Mouse (Mus musculus) embryonic facial prominence, embryonic 11.5 days (tissue): ENCODE data around the gene Zzef1. TPM values are rescaled to one million over a fixed set of nuclear protein-coding genes. Genes with fewer than 3 reads are reported as not detected.

Experiments used
- ATAC-seq: fragments of 200-750 bp; cut with Nextera tagmentation; replicated peaks from 2 replicates; pipeline ENCODE4 v1.8.0; 2017; ENCODE audit warnings: low read depth; ENCODE audit not compliant: insufficient number of reproducible peaks, low FRiP score, low TSS enrichment
- DNase-seq: peaks from one replicate; pipeline ENCODE4 v3.0.0-alpha.2; 2015; ENCODE audit warnings: low spot score
- H3K27ac ChIP-seq: fragments of 300-500 bp; sonication (generic); replicated peaks from 2 replicates; pipeline ENCODE4 v1.5.1; 2014; ENCODE audit warnings: mild to moderate bottlenecking, low read depth, low read length, control low read depth
- H3K27me3 ChIP-seq: fragments of 300-500 bp; sonication (generic); 2 replicates; pipeline ENCODE4 v1.6.1; 2014; ENCODE audit warnings: mild to moderate bottlenecking, low read length, moderate library complexity, mixed read lengths; ENCODE audit not compliant: control insufficient read depth, insufficient read depth
- H3K36me3 ChIP-seq: fragments of 300-500 bp; sonication (generic); replicated peaks from 2 replicates; pipeline ENCODE4 v1.6.1; 2014; ENCODE audit warnings: low read depth, mild to moderate bottlenecking, low read length, moderate library complexity, mixed read lengths; ENCODE audit not compliant: control insufficient read depth, insufficient read depth
- H3K4me1 ChIP-seq: fragments of 300-500 bp; sonication (generic); 2 replicates; pipeline ENCODE4 v1.6.1; 2014; ENCODE audit warnings: low read length, mixed read lengths; ENCODE audit not compliant: control insufficient read depth, insufficient read depth
- H3K4me2 ChIP-seq: fragments of 300-500 bp; sonication (generic); 2 replicates; pipeline ENCODE4 v1.6.1; 2014; ENCODE audit warnings: low read depth, mild to moderate bottlenecking, control low read depth, low read length, moderate library complexity
- H3K4me3 ChIP-seq: fragments of 300-500 bp; sonication (generic); 2 replicates; pipeline ENCODE4 v1.5.1; 2014; ENCODE audit warnings: low read depth, low read length, control low read depth
- H3K9ac ChIP-seq: fragments of 300-500 bp; sonication (generic); replicated peaks from 2 replicates; pipeline ENCODE4 v1.6.1; 2014; ENCODE audit warnings: mild to moderate bottlenecking, control low read depth, low read length
- H3K9me3 ChIP-seq: fragments of 300-500 bp; sonication (generic); replicated peaks from 2 replicates; pipeline ENCODE4 v1.6.1; 2016; ENCODE audit warnings: mild to moderate bottlenecking, low read length, inconsistent platforms, mixed read lengths; ENCODE audit not compliant: control insufficient read depth
- WGBS: fragments of 180-500 bp; shearing (Covaris S2); extraction: QIAGEN DNeasy Blood & Tissue Kit; methylation state at CpG from one replicate; pipeline ENCODE4 v1.1.7; 2014; 5-methylcytosine and 5-hydroxymethylcytosine counted together
- polyA plus RNA-seq: library from polyadenylated mRNA; unstranded; fragments of >200 nt; fragmentation: Nextera tagmentation; extraction: Ambion mirVana; gene quantifications from 2 replicates; pipeline ENCODE4 v1.2.1, GENCODE M21; 2014

Gene Zzef1
- polyA plus RNA-seq, 1 experiment from 2014 or later = 5.9 TPM

GRCm38 (mm10) chr11:72843576-72843975 lies 47.5 kb downstream of the Zzef1 start:
- no peak overlapping the region for H3K4me3 ChIP-seq
- H3K36me3 ChIP-seq = no peaks in the 10 kb centered on the region; the same call in 1 of the 2 replicates
- ATAC-seq (no peak), DNase-seq (no peak)
- no peaks in the 10 kb centered on the region for H3K4me1 ChIP-seq
- no peak overlapping the region for H3K4me2 ChIP-seq
- H3K27ac ChIP-seq = no peak overlapping the region
- no peaks in the 10 kb centered on the region for H3K9me3 ChIP-seq
- no peak overlapping the region for H3K9ac ChIP-seq
- no peaks in the 10 kb centered on the region for H3K27me3 ChIP-seq

GRCm38 (mm10) chr11:72845526-72845925 lies 49.5 kb downstream of the Zzef1 start:
- Histone ChIP-seq H3K9me3 (no peaks in the 10 kb centered on the region), H3K27ac (no peak overlapping the region), H3K27me3 (no peaks in the 10 kb centered on the region), H3K4me1 (no peaks in the 10 kb centered on the region), H3K4me3 (no peak overlapping the region), H3K9ac (no peak overlapping the region), H3K36me3 (no peaks in the 10 kb centered on the region; the same call in 1 of the 2 replicates), H3K4me2 (no peak overlapping the region)
- DNase-seq = no peak
- 86% methylated on average over 2 of the region's 2 CpGs for WGBS
- ATAC-seq = no peak

- no peaks in the 10 kb centered on the region; the same call in 1 of the 2 replicates for H3K36me3 ChIP-seq
These were observed 50.7 kb downstream of the Zzef1 start for GRCm38 (mm10) chr11:72846685-72847084.

GRCm38 (mm10) chr11:72847831-72848628 lies 52.0 kb downstream of the Zzef1 start:
- H3K9ac ChIP-seq = no peak overlapping the region
- H3K27ac ChIP-seq = no peak overlapping the region
- H3K36me3 ChIP-seq = no peaks in the 10 kb centered on the region; the same call in 1 of the 2 replicates
- no peak for DNase-seq
- 92% methylated on average over 1 of the region's 1 CpGs for WGBS
- H3K9me3 ChIP-seq = no peaks in the 10 kb centered on the region
- no peak overlapping the region for H3K4me2 ChIP-seq
- no peaks in the 10 kb centered on the region for H3K4me1 ChIP-seq
- no peak for ATAC-seq
- no peaks in the 10 kb centered on the region for H3K27me3 ChIP-seq
- H3K4me3 ChIP-seq = no peak overlapping the region

More at GRCm38 (mm10) chr11:72846685-72847084, 50.7 kb downstream of the Zzef1 start:
- Histone ChIP-seq H3K4me3 (no peak overlapping the region), H3K27ac (no peak overlapping the region), H3K4me2 (no peak overlapping the region), H3K27me3 (no peaks in the 10 kb centered on the region), H3K4me1 (no peaks in the 10 kb centered on the region), H3K9me3 (no peaks in the 10 kb centered on the region), H3K9ac (no peak overlapping the region)
- no peak for ATAC-seq
- no peak for DNase-seq

GRCm38 (mm10) chr11:72850419-72851131 lies 54.5 kb downstream of the Zzef1 start:
- Histone ChIP-seq H3K4me1 (no peaks in the 10 kb centered on the region), H3K4me3 (no peak overlapping the region), H3K36me3 (no peaks in the 10 kb centered on the region; the same call in 1 of the 2 replicates), H3K9ac (no peak overlapping the region), H3K4me2 (no peak overlapping the region), H3K9me3 (no peaks in the 10 kb centered on the region), H3K27me3 (no peaks in the 10 kb centered on the region), H3K27ac (no peak overlapping the region)
- 85% methylated on average over 9 of the region's 9 CpGs for WGBS
- ATAC-seq (no peak), DNase-seq (no peak)

GRCm38 (mm10) chr11:72851214-72851613 lies 55.2 kb downstream of the Zzef1 start:
- no peak overlapping the region for H3K4me3 ChIP-seq
- H3K4me2 ChIP-seq = no peak overlapping the region
- ATAC-seq (no peak), DNase-seq (no peak)
- no peak overlapping the region for H3K9ac ChIP-seq
- H3K27me3 ChIP-seq = no peaks in the 10 kb centered on the region
- no peaks in the 10 kb centered on the region for H3K9me3 ChIP-seq
- no peaks in the 10 kb centered on the region for H3K4me1 ChIP-seq
- WGBS = 87% methylated on average over 4 of the region's 4 CpGs
- H3K27ac ChIP-seq = no peak overlapping the region
- no peaks in the 10 kb centered on the region; the same call in 1 of the 2 replicates for H3K36me3 ChIP-seq

- Histone ChIP-seq H3K27me3 (no peaks in the 10 kb centered on the region), H3K9me3 (no peaks in the 10 kb centered on the region), H3K27ac (no peak overlapping the region), H3K4me3 (no peak overlapping the region), H3K9ac (no peak overlapping the region), H3K36me3 (no peaks in the 10 kb centered on the region; the same call in 1 of the 2 replicates), H3K4me1 (no peaks in the 10 kb centered on the region), H3K4me2 (no peak overlapping the region)
- no peak for DNase-seq
- WGBS = 100% methylated on average over 1 of the region's 1 CpGs
- no peak for ATAC-seq
These were observed 56.1 kb downstream of the Zzef1 start for GRCm38 (mm10) chr11:72852122-72852521.

- ATAC-seq = no peak
These were observed 57.1 kb downstream of the Zzef1 start for GRCm38 (mm10) chr11:72853086-72853485.

More at GRCm38 (mm10) chr11:72853086-72853485, 57.1 kb downstream of the Zzef1 start:
- Histone ChIP-seq H3K9ac (no peak overlapping the region), H3K4me1 (no peaks in the 10 kb centered on the region), H3K36me3 (no peaks in the 10 kb centered on the region; the same call in 1 of the 2 replicates), H3K4me2 (no peak overlapping the region), H3K27ac (no peak overlapping the region), H3K27me3 (no peaks in the 10 kb centered on the region), H3K9me3 (no peaks in the 10 kb centered on the region), H3K4me3 (no peak overlapping the region)
- WGBS = 87% methylated on average over 4 of the region's 4 CpGs
- DNase-seq = no peak
